Mouse (Mus musculus) erythroblast, embryonic 14.5 days (primary cell): ENCODE measurements around the gene 2610008E11Rik. TPM values are rescaled to one million over a fixed set of nuclear protein-coding genes. Genes with fewer than 3 reads are reported as not detected.
"Not testable (repeated sequence)": the region's sequence is repeated elsewhere in the genome, so short reads cannot be mapped to it uniquely, and the experiment has no call there.

Experiments used
- H3K27me3 ChIP-seq: 2 replicates; pipeline ENCODE4 v1.6.1; 2012; ENCODE audit warnings: inconsistent platforms; ENCODE audit not compliant: control insufficient read depth
- H3K36me3 ChIP-seq: 2 replicates; pipeline ENCODE4 v1.6.1; 2012; ENCODE audit warnings: mild to moderate bottlenecking, inconsistent platforms; ENCODE audit not compliant: control insufficient read depth
- H3K4me1 ChIP-seq: 2 replicates; pipeline ENCODE4 v1.6.1; 2012; ENCODE audit warnings: inconsistent platforms; ENCODE audit not compliant: control insufficient read depth
- H3K4me3 ChIP-seq: replicated peaks from 2 replicates; pipeline ENCODE3; 2012; ENCODE audit warnings: moderate library complexity, mild to moderate bottlenecking, inconsistent platforms
- H3K9me3 ChIP-seq: 2 replicates; pipeline ENCODE4 v1.6.1; 2012; ENCODE audit warnings: low read length, inconsistent platforms, mixed read lengths; ENCODE audit not compliant: control insufficient read depth
- GATA1 ChIP-seq: IDR thresholded peaks from 2 replicates; pipeline ENCODE4 v1.6.1; 2012; ENCODE audit warnings: low read length, inconsistent platforms, mixed read lengths
- TAL1 ChIP-seq: IDR thresholded peaks from 3 replicates; pipeline ENCODE4 v1.6.1; 2012; ENCODE audit warnings: low read length, inconsistent platforms, mixed read lengths
- polyA plus RNA-seq: library from polyadenylated mRNA; stranded (reverse); fragments of >175 nt; gene quantifications from 2 replicates; pipeline ENCODE4 v1.2.3, GENCODE M21; 2012

2610008E11Rik gene
- polyA plus RNA-seq, 1 experiment = 0.03 TPM

- TF ChIP-seq TAL1 = no peak
- H3K4me3 ChIP-seq = no peak overlapping the region
- peaks cover 52% of the 10 kb centered on the region for H3K36me3 ChIP-seq
- H3K27me3 ChIP-seq = no peaks in the 10 kb centered on the region
- H3K9me3 ChIP-seq = peaks cover 3% of the 10 kb centered on the region; the same call in 1 of the 2 replicates
- no peaks in the 10 kb centered on the region for H3K4me1 ChIP-seq
Observed at GRCm38 (mm10) chr10:79089000-79089399, 8.4 kb downstream of the 2610008E11Rik start.

- peaks cover 35% of the 10 kb centered on the region for H3K36me3 ChIP-seq
- H3K9me3 ChIP-seq = peaks cover under 1% of the 10 kb centered on the region; the same call in 1 of the 2 replicates
- no peak for TF ChIP-seq GATA1
- no peak for TF ChIP-seq TAL1
- H3K4me3 ChIP-seq = no peak overlapping the region
- no peaks in the 10 kb centered on the region for H3K27me3 ChIP-seq
- H3K4me1 ChIP-seq = no peaks in the 10 kb centered on the region
Observed at GRCm38 (mm10) chr10:79086577-79086976, 10.8 kb downstream of the 2610008E11Rik start.

GRCm38 (mm10) chr10:79057370-79057769, 40.0 kb downstream of the 2610008E11Rik start:
- peaks cover 19% of the 10 kb centered on the region for H3K9me3 ChIP-seq
- not testable (repeated sequence) for H3K27me3 ChIP-seq, H3K36me3 ChIP-seq, H3K4me1 ChIP-seq, H3K4me3 ChIP-seq

GRCm38 (mm10) chr10:79042457-79042856, 54.9 kb downstream of the 2610008E11Rik start:
- not testable (repeated sequence) for H3K4me1 ChIP-seq, H3K4me3 ChIP-seq, H3K36me3 ChIP-seq, H3K9me3 ChIP-seq, H3K27me3 ChIP-seq

- Histone ChIP-seq H3K27me3 (no peaks in the 10 kb centered on the region), H3K9me3 (peaks cover 7% of the 10 kb centered on the region), H3K4me3 (no peak within 1 kb of the TSS), H3K4me1 (no peaks in the 10 kb centered on the region), H3K36me3 (no peaks in the 10 kb centered on the region)
- TF ChIP-seq TAL1 (no peak), GATA1 (no peak)
Observed at GRCm38 (mm10) chr10:79028441-79028840, 69.0 kb downstream of the 2610008E11Rik start, which contains the start of gene Olfr57. Olfr57 (plus strand) TSS chr10:79028741.

Other genes starting within 250 kb of the 2610008E11Rik start
- gene Olfr1356, start 245.4 kb downstream of the 2610008E11Rik start, polyA plus RNA-seq = 0.04 TPM in 1 of 2 replicates, not detected in the other
- gene Olfr1355, start 222.1 kb downstream of the 2610008E11Rik start, polyA plus RNA-seq = not detected in 2 replicates
- not detected in 2 replicates for gene Olfr1354, start 184.4 kb downstream of the 2610008E11Rik start, polyA plus RNA-seq
- gene Olfr8, start 147.0 kb downstream of the 2610008E11Rik start, polyA plus RNA-seq = not detected in 2 replicates
- gene Olfr1353, start 134.3 kb downstream of the 2610008E11Rik start, polyA plus RNA-seq = not detected in 2 replicates
- not detected in 2 replicates for gene Olfr1352, start 116.5 kb downstream of the 2610008E11Rik start, polyA plus RNA-seq
- gene Olfr1351, start 85.1 kb downstream of the 2610008E11Rik start, polyA plus RNA-seq = not detected in 2 replicates
- not detected in 2 replicates for gene Olfr57, start 68.9 kb downstream of the 2610008E11Rik start, polyA plus RNA-seq
- not detected in 2 replicates for gene Vmn2r80, start 51.2 kb upstream of the 2610008E11Rik start, polyA plus RNA-seq
- gene Vmn2r81, start 150.1 kb upstream of the 2610008E11Rik start, polyA plus RNA-seq = not detected in 2 replicates